Mouse (Mus musculus) MEL (cell line): ENCODE measurements around the gene Wdr1.

ENCODE experiments used
- CHD2 ChIP-seq: IDR thresholded peaks from 2 replicates; pipeline ENCODE4 v1.6.1; 2011; ENCODE audit warnings: low read length, improper control_type of control experiment
- CTCF ChIP-seq, 3 experiments: IDR thresholded peaks in 2 of 3; conservative IDR thresholded peaks in 1 of 3; 2 replicates each; pipeline ENCODE4 v1.5.1; 2011 to 2012; ENCODE audit warnings: low read length in 3 of 3, low read depth in 2 of 3, mild to moderate bottlenecking in 2 of 3, improper control_type of control experiment in 1 of 3, inconsistent platforms in 1 of 3, mixed read lengths in 1 of 3, moderate library complexity in 1 of 3; ENCODE audit not compliant: control insufficient read depth in 1 of 3, insufficient read depth in 1 of 3, poor library complexity in 1 of 3, severe bottlenecking in 1 of 3
- EP300 ChIP-seq, 2 experiments: IDR thresholded peaks; 2 replicates each; pipeline ENCODE4 v1.6.1; 2011; ENCODE audit warnings: improper control_type of control experiment in 2 of 2, low read length in 2 of 2, low read depth in 1 of 2, mild to moderate bottlenecking in 1 of 2
- GATA1 ChIP-seq: IDR thresholded peaks from 2 replicates; pipeline ENCODE4 v1.6.1; 2011; ENCODE audit warnings: low read depth, low read length, improper control_type of control experiment
- KAT2A ChIP-seq: conservative IDR thresholded peaks from 2 replicates; pipeline ENCODE4 v1.6.1; 2012; ENCODE audit warnings: low read depth, low read length, improper control_type of control experiment, inconsistent platforms
- MAFK ChIP-seq: IDR thresholded peaks from 2 replicates; pipeline ENCODE4 v1.6.1; 2011; ENCODE audit warnings: low read depth, mild to moderate bottlenecking, low read length, improper control_type of control experiment, borderline replicate concordance
- MEF2A ChIP-seq: IDR thresholded peaks from 2 replicates; pipeline ENCODE4 v1.6.1; 2014; ENCODE audit warnings: low read depth, mild to moderate bottlenecking, inconsistent platforms, low read length, improper control_type of control experiment; ENCODE audit not compliant: poor library complexity, insufficient replicate concordance, severe bottlenecking; ENCODE audit errors: extremely low read depth
- MXI1 ChIP-seq: IDR thresholded peaks from 2 replicates; pipeline ENCODE4 v1.6.1; 2011; ENCODE audit warnings: mild to moderate bottlenecking, low read depth, low read length, improper control_type of control experiment
- POLR2A ChIP-seq, 2 experiments: IDR thresholded peaks; 2 replicates each; pipeline ENCODE4 v1.6.1; 2011 to 2012; ENCODE audit warnings: low read length in 2 of 2, mild to moderate bottlenecking in 2 of 2, control low read depth in 1 of 2, improper control_type of control experiment in 1 of 2, low read depth in 1 of 2, moderate library complexity in 1 of 2; ENCODE audit not compliant: control insufficient read depth in 1 of 2, insufficient read depth in 1 of 2, poor library complexity in 1 of 2
- POLR2AphosphoS5 ChIP-seq: IDR thresholded peaks from 2 replicates; pipeline ENCODE4 v1.6.1; 2012; ENCODE audit warnings: low read depth, borderline replicate concordance, mild to moderate bottlenecking, inconsistent platforms, low read length, moderate library complexity, mixed read lengths
- RCOR1 ChIP-seq: IDR thresholded peaks from 2 replicates; pipeline ENCODE4 v1.6.1; 2012; ENCODE audit warnings: low read depth, mild to moderate bottlenecking, inconsistent platforms, low read length, improper control_type of control experiment
- SMC3 ChIP-seq: IDR thresholded peaks from 2 replicates; pipeline ENCODE4 v1.6.1; 2011; ENCODE audit warnings: low read depth, low read length, improper control_type of control experiment
- ZC3H11A ChIP-seq: IDR thresholded peaks from 2 replicates; pipeline ENCODE4 v1.6.1; 2012; ENCODE audit warnings: low read depth, mild to moderate bottlenecking, inconsistent platforms, low read length, improper control_type of control experiment
- ZKSCAN1 ChIP-seq: IDR thresholded peaks from 2 replicates; pipeline ENCODE4 v1.6.1; 2012; ENCODE audit warnings: low read depth, mild to moderate bottlenecking, inconsistent platforms, low read length, improper control_type of control experiment, moderate library complexity

GRCm38 (mm10) chr5:38556406-38556805 is 6.6 kb downstream of the Wdr1 start:
- no peak for TF ChIP-seq SMC3
- TF ChIP-seq MAFK: no peak
- no peak for TF ChIP-seq CTCF (IDR thresholded peaks at IDR 0.05 in 2 of 3, conservative IDR thresholded peaks at IDR 0.05 in 1 of 3; ENCODE audit: control insufficient read depth in 1 of 3, insufficient read depth in 1 of 3, low read depth in 2 of 3, low read length in 3 of 3, poor library complexity in 1 of 3, severe bottlenecking in 1 of 3)
- no peak for TF ChIP-seq KAT2A
- no peak for TF ChIP-seq POLR2A (IDR thresholded peaks at IDR 0.05; ENCODE audit: control insufficient read depth in 1 of 2, insufficient read depth in 1 of 2, low read depth in 1 of 2, low read length in 2 of 2, poor library complexity in 1 of 2)
- no peak for TF ChIP-seq GATA1
- TF ChIP-seq MEF2A: no peak
- TF ChIP-seq ZC3H11A: no peak
- no peak for TF ChIP-seq POLR2AphosphoS5
- no peak for TF ChIP-seq MXI1
- no peak for TF ChIP-seq CHD2
- TF ChIP-seq EP300 (IDR thresholded peaks at IDR 0.05; ENCODE audit: low read depth in 1 of 2, low read length in 2 of 2): no peak
- no peak for TF ChIP-seq RCOR1
- no peak for TF ChIP-seq ZKSCAN1
